ENCODE assay signal across 7 mouse cellular contexts in the genomic region with DNA sequence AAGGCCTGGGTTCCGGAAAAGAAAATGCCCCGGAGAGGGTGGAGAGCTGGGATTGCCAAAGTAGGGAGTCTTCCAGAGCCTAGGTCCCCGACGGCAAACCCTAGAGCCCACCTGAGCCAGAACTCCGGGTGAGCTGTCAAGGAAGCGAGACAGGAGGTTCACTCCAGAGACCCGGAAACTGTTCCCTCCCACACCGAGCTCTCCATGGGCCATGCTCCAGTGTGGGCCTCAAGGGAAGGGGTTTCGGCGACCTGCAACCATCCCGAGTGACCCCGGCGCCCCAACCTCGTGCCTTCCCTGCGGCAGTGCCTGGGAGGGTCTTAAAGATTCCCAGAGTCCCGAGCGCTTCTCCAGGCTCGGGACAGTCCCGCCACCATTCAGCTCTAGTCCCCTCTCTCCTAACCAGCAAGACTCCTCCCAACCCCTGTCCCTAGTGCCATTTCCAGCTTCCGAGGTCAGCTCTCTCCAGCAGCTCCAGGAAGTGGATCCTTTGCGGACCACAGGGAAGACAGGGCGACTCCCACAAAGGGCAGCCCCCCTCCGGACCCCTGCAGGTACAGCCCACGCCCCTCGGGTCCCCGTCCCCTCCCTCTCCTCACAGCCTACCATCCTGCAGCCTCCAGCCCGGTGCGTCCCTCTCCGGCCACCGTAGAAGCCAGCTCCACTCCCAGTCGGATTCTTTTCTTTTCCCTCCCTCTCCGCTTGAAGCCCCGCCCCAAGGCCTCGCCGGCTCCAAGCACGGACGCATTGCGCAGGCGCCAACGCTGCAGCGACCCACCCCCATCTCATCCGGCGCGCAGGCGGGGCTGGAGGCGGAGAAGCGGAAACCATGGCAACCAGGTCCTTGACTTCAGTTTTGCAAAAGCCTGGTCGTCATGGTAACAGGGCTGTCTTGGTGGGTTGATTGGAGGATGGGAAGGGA. TPM values are rescaled to one million over a fixed set of nuclear protein-coding genes. Genes with fewer than 3 reads are reported as not detected.
DNase-seq lines count a peak whose midpoint lies in the region; ATAC-seq and TF ChIP-seq lines count a peak whose summit lies in the region.

A gene (minus strand): TSS at position 734 of the 922 bp plus-strand sequence.

- TF ChIP-seq CTCF in intestine, postnatal 0 days (IDR thresholded peaks at IDR 0.05; ENCODE audit: low read depth) = no peak
- TF ChIP-seq CTCF in small intestine, adult 2 months (IDR thresholded peaks at IDR 0.05; ENCODE audit: extremely low read depth, insufficient read length, insufficient replicate concordance, low read depth, low read length) = no peak

- peak; percentile 98 for DNase-seq in adrenal gland, postnatal 10 days
- peak; percentile 100 for DNase-seq in embryonic facial prominence, embryonic 10.5 days (ENCODE audit: low spot score)
- DNase-seq in gonadal fat pad, adult 2 months (ENCODE audit: low read depth) = peak; percentile 45
- peak; percentile 99 for DNase-seq in left cerebral cortex, postnatal 4 days

- H3K9ac ChIP-seq in intestine, postnatal 0 days (ENCODE audit: low read depth, low read length) = peak within 1 kb of the TSS; percentile 73
- peak within 1 kb of the TSS; percentile 68 for H3K9ac ChIP-seq in midbrain, embryonic 12.5 days (replicated peaks)

- H3K27me3 ChIP-seq in embryonic facial prominence, embryonic 10.5 days (replicated peaks; ENCODE audit: low read depth, poor library complexity, severe bottlenecking) = no peaks in the 10 kb centered on the region
- H3K27me3 ChIP-seq in intestine, postnatal 0 days (replicated peaks; ENCODE audit: control insufficient read depth, insufficient read depth, low read length) = no peaks in the 10 kb centered on the region
- H3K27me3 ChIP-seq in midbrain, embryonic 12.5 days = no peaks in the 10 kb centered on the region
- no peaks in the 10 kb centered on the region for H3K27me3 ChIP-seq in small intestine, adult 2 months (ENCODE audit: control insufficient read depth, insufficient read depth, low read length)

- peak; percentile 88 for ATAC-seq in intestine, postnatal 0 days
- ATAC-seq in midbrain, embryonic 12.5 days (ENCODE audit: low FRiP score, low read depth) = peak; percentile 92

- peak; percentile 27 for TF ChIP-seq POLR2A in small intestine, adult 2 months (IDR thresholded peaks at IDR 0.05; ENCODE audit: low read depth, low read length)

- H3K36me3 ChIP-seq in embryonic facial prominence, embryonic 10.5 days (replicated peaks) = peaks cover 26% of the 10 kb centered on the region
- peaks cover 17% of the 10 kb centered on the region for H3K36me3 ChIP-seq in intestine, postnatal 0 days (ENCODE audit: control insufficient read depth, insufficient read depth)
- H3K36me3 ChIP-seq in midbrain, embryonic 12.5 days = peaks cover 22% of the 10 kb centered on the region
- H3K36me3 ChIP-seq in small intestine, adult 2 months (ENCODE audit: control insufficient read depth, insufficient read depth, low read length) = peaks cover 11% of the 10 kb centered on the region

- peak within 1 kb of the TSS; percentile 84 for H3K4me3 ChIP-seq in embryonic facial prominence, embryonic 10.5 days
- H3K4me3 ChIP-seq in intestine, postnatal 0 days (ENCODE audit: low read depth, low read length) = peak within 1 kb of the TSS; percentile 85
- H3K4me3 ChIP-seq in midbrain, embryonic 12.5 days = peak within 1 kb of the TSS; percentile 56
- peak within 1 kb of the TSS; percentile 73 for H3K4me3 ChIP-seq in small intestine, adult 2 months (ENCODE audit: low read depth, low read length)

- intact Hi-C loops in left cerebral cortex, postnatal 4 days (cut with DNase I) = no loop called here

- H3K4me1 ChIP-seq in embryonic facial prominence, embryonic 10.5 days = peaks cover 17% of the 10 kb centered on the region
- 0 out of 2 replicates have a peak, but pooled peaks cover 5% of the 10 kb centered on the region for H3K4me1 ChIP-seq in intestine, postnatal 0 days (replicated peaks; ENCODE audit: control insufficient read depth, insufficient read depth, low read length)
- H3K4me1 ChIP-seq in midbrain, embryonic 12.5 days = peaks cover 12% of the 10 kb centered on the region
- H3K4me1 ChIP-seq in small intestine, adult 2 months (ENCODE audit: control insufficient read depth, insufficient read depth, insufficient read length, low read length) = peaks cover 3% of the 10 kb centered on the region

- no peaks in the 10 kb centered on the region for H3K9me3 ChIP-seq in embryonic facial prominence, embryonic 10.5 days
- H3K9me3 ChIP-seq in intestine, postnatal 0 days (ENCODE audit: control insufficient read depth) = no peaks in the 10 kb centered on the region
- H3K9me3 ChIP-seq in midbrain, embryonic 12.5 days = no peaks in the 10 kb centered on the region

- H3K4me2 ChIP-seq in intestine, postnatal 0 days (replicated peaks; ENCODE audit: low read depth) = peak within 1 kb of the TSS; percentile 90
- H3K4me2 ChIP-seq in midbrain, embryonic 12.5 days (replicated peaks) = peak within 1 kb of the TSS; percentile 73

- H3K27ac ChIP-seq in embryonic facial prominence, embryonic 10.5 days (replicated peaks) = peak within 1 kb of the TSS; percentile 93
- peak within 1 kb of the TSS; percentile 72 for H3K27ac ChIP-seq in intestine, postnatal 0 days (ENCODE audit: low read depth, low read length)
- H3K27ac ChIP-seq in midbrain, embryonic 12.5 days (replicated peaks) = peak within 1 kb of the TSS; percentile 77
- H3K27ac ChIP-seq in small intestine, adult 2 months (ENCODE audit: insufficient read depth, low read depth, low read length) = peak within 1 kb of the TSS; percentile 11; the same call in 1 of the 2 replicates

- WGBS in embryonic facial prominence, embryonic 10.5 days = under 1% methylated on average over 48 of the region's 48 CpGs
- WGBS in intestine, postnatal 0 days = under 1% methylated on average over 48 of the region's 48 CpGs
- WGBS in midbrain, embryonic 12.5 days = under 1% methylated on average over 48 of the region's 48 CpGs
- WGBS in small intestine, adult 2 months = under 1% methylated on average over 48 of the region's 48 CpGs

RNA-seq across cellular contexts. Expression of the gene that starts here (rescaled TPM):
- 100 to 1,000 TPM; 105 to 106 TPM for total RNA-seq in adrenal gland, postnatal 10 days (2021)
- 177 and 178 TPM in 2 replicates for polyA plus RNA-seq in embryonic facial prominence, embryonic 10.5 days (2016; fragmentation: Nextera tagmentation; extraction: Ambion mirVana)
- polyA plus RNA-seq in gonadal fat pad, adult 2 months (2012; rRNA removed) = 43.7 and 60.2 TPM in 2 replicates
- polyA plus RNA-seq in intestine, postnatal 0 days (2015; fragmentation: Nextera tagmentation; extraction: Ambion mirVana) = 229 and 232 TPM in 2 replicates
- total RNA-seq in left cerebral cortex, postnatal 4 days (2021) = 100 to 1,000 TPM; 193 to 208 TPM
- 203 and 214 TPM in 2 replicates for polyA plus RNA-seq in midbrain, embryonic 12.5 days (2016; fragmentation: Nextera tagmentation; extraction: Ambion mirVana)
- 27.3 and 52.7 TPM in 2 replicates for polyA plus RNA-seq in small intestine, adult 2 months (2012; rRNA removed)

Comparison
In these comparisons a context has a peak if more than half of its experiments do, and no peak if none do; other contexts are left out.
1. Peak in every context shown above with its lines: DNase-seq, ATAC-seq, H3K4me3 ChIP-seq and H3K27ac ChIP-seq.
2. DNase-seq: peak in every context shown above with its lines; median percentile 100 in embryonic facial prominence, embryonic 10.5 days; 99 in left cerebral cortex, postnatal 4 days; 98 in adrenal gland, postnatal 10 days; 45 in gonadal fat pad, adult 2 months.
3. H3K27ac ChIP-seq: peak in every context shown above with its lines; median percentile 93 in embryonic facial prominence, embryonic 10.5 days; 77 in midbrain, embryonic 12.5 days; 72 in intestine, postnatal 0 days; 11 in small intestine, adult 2 months.